Mouse (Mus musculus) B cell, adult 62 days (primary cell): ENCODE measurements around the gene Mpv17. TPM values are rescaled to one million over a fixed set of nuclear protein-coding genes. Genes with fewer than 3 reads are reported as not detected.

Experiments
- total RNA-seq: library from RNA; stranded (reverse); gene quantifications from 4 replicates; pipeline ENCODE4 v1.2.4, GENCODE M21; 2023

Mpv17 gene
- 17.5 to 21.4 TPM (median 20.8 TPM) in 4 replicates for total RNA-seq

DNA sequence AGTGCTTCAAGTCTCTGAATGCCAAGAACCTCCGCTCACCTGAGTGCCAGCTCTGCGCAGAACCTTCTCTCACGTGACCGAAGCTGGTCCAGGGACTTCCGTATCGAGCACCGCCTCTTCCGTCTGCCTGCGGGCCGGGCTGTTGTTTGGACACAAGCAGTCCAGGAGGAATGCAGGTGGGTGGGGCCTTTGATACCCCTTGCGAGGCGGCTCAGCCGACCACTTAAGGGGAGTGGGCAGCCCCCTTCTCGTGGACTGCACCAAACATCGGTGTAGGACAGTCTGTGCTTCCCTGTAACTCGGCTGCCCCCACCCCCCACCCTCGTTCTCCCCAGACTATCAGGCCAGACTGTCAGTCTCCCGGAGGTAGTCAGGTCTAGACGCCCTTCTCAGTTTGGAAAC is at the start of gene Mpv17:
Gene Mpv17 (minus strand): TSS at position 100 of the 402 bp plus-strand sequence.

DNA sequence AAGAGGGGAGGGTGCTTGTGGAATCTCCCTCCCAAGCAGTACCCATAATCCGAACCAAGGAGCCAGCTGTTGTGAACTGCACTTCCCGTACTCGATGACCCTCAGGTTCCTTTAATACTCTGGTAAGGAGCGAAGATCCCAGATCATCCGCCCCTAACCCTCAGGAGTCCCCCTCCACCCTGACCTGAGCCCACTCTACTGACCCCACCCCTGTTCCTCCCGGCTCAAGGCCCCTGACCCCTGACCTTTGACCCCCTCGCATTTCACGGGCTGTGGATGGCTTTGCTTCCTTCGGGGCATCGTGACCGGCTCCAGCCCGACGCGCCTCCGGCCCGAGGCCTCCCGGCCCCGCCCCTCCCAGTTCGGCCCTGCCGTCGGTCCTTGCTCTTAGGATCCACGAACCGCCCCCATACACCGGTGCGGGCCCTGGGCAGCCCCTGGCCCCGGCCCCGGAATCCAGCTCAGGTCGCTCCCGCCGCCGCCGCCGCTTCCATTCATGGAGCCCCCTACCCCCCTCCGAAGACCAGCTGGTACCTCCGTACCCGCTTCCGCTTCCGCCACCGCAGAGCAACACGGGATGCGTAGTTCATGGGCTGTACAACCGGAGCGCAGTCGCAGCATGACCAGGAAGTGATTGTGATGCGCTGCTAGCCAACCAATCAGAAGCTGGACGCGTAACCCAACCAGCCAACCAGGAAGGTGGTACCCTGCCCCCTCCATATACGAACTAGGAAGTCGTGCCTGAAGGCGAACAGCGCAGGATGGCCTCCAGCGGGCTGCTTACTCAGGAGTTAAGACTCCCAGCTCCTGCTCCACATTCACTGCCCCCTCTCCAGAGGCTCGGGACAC is 47.9 kb upstream of the Mpv17 start, which contains the start of gene Zfp513:
Gene Zfp513 (minus strand): TSS at position 562 of the 849 bp plus-strand sequence.

DNA sequence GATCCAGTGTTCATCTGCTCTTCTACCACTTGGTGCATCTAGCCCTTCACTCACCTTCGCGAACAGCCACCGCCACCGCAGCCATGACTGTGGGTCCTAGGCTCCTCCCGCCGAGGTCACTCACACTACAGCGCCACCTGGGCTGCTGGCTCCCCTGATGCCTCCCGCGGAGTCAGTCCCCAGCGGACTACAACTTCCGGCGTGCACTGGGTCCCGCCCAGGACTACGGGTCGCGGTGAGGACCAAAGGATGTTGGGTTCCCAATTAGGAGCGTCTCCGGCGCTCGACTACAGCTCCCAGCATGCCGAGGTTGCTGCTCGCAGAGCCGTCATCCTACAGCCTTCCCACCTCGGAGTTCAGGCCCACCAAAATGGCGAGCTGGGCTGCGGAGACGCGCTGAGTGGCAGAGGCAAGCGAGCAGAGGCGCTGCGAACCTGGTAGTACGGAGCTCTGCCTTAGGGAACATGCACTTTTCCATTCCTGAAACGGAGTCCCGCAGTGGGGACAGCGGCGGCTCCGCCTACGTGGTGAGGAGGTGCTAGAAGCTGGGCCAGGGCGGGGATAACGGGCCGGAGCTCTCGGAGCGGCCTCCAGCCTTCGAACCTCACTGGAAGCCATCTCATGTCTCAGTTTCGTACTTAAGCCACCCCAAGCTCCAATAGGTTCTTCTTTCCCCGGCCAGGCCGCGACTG is 39.0 kb upstream of the Mpv17 start, which contains the start of the genes Snx17 and Eif2b4:
Gene Snx17 (plus strand): TSS at position 289 of the 692 bp plus-strand sequence.
Gene Eif2b4 (minus strand): TSS at position 492 of the 692 bp plus-strand sequence.

DNA sequence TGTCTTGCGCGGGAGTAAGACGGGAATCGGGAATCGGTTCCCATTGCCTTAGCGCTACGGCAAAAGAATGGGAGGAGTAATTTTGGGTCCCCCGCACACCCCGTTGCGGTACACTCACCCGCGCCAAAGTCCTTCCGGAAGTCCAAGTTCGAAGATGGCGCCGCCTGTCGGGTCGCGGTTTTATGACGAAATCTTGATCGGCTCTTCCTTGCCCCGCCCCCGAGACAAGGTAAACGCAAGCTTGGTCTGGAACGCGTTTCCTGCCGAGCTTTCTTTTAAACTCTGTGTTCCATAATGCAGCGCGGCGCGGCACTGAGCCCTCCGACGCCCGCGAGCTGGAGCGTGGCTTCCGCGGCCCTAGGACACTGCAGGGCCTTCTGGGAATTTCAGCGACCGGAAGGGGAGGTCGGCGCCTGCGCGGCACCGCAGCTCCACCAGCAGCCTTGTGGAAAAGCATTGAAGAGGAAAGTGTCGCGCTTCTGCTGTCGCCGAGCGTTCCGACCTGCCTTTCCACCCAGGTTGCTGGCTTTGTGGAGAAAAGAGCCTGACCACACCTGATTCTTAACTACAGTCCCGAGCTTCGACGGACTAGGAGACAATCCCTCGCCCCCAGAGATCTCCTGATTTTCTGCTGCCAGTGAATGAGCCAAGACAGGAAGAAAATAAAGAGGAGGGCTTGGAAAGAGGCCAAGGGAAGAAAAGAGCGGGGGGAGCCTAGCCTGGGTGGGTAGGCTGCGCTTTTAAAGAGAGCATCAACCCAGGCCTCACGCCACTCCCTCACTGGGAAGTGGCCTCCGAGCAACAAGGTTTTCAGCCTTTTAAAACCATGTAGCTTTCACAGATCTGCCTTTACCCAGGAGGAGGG is 25.9 kb upstream of the Mpv17 start, which contains the start of the genes Gm29609 and Gtf3c2:
Gene Gm29609 (minus strand): TSS at position 146 of the 865 bp plus-strand sequence.
Gene Gtf3c2 (minus strand): TSS at position 379 of the 865 bp plus-strand sequence.

DNA sequence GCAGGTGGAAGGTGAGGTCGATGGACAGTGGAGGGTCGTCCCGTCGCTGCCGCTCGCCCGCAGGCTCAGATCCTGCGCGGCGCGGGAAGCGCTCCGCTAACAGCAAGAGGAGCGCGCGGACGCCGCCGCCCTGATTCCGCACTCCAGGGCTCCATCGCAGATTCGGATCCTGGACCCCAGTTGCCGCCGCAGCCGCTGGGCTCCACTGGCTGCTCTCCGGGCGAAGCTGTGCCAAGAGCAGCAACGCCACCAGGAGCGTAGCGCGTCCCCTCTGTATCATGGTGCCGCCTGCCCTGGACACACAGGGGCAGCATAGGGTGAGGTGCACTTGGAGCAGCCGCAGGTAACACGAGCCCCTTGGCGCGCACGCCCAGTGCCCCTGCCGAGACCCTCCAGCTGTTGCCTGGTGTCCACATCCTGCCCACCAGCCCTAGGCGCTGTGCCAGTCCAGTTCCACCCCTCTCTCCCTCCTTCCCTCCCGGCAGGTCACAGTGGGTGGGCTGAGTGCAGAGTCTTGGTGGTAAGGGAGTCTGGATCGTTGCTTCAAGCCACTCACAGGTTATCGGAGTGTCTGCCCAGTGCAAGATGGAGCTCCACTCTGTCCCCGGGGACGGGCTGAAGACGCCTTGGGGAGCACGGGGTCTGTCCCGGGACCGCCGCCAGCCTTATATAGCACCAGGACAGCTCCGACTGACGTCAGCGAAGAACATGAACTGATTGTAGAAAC is 15.6 kb downstream of the Mpv17 start, which contains the start of gene Ucn:
Gene Ucn (minus strand): TSS at position 589 of the 727 bp plus-strand sequence.

DNA sequence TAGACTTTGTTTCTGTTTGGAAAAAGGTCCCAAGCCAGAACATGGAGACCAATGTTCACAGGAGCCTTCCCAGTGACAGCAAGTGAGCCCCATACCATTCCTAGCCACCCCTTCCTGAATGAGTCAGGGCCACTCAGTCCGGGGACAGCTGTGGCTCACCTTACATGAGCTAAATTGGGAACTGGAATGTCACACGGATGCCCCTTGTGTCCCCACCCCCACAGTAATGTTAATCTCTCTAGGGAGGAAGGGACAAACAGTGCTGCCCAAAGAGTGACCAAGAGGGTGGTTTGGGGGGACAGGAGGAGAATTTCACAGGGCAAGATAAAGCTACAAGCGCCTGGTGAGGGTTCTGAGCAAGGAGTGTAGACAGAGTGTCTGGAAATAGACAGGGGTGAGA is 37.7 kb downstream of the Mpv17 start, which contains the start of gene Trim54:
Gene Trim54 (plus strand): TSS at position 359 of the 400 bp plus-strand sequence.

DNA sequence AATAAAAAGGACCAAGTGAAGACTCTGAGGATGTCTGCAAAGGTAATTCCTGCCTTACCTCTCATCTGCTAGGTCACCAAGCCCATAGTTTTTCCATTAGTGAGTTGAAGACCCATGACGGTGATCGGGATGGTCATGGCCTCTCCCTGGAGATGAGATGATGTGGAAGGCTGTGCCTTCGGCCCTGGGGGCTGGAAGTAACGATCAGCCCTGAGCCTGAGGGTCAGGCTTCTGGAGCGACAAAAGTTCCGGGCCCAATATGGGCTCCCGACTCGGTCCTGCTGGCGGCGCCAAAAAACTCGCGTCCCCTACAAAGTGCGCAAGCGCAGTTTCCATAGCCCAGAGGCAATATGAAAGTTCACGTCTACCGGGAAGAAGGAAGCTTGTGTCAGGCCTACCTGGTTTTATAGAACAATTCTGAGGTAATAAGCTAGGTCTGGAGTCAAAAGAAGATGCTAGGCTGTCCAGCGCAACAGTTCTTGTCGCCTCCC is 46.0 kb downstream of the Mpv17 start, which contains the start of gene Slc30a3:
Gene Slc30a3 (minus strand): TSS at position 238 of the 491 bp plus-strand sequence.

DNA sequence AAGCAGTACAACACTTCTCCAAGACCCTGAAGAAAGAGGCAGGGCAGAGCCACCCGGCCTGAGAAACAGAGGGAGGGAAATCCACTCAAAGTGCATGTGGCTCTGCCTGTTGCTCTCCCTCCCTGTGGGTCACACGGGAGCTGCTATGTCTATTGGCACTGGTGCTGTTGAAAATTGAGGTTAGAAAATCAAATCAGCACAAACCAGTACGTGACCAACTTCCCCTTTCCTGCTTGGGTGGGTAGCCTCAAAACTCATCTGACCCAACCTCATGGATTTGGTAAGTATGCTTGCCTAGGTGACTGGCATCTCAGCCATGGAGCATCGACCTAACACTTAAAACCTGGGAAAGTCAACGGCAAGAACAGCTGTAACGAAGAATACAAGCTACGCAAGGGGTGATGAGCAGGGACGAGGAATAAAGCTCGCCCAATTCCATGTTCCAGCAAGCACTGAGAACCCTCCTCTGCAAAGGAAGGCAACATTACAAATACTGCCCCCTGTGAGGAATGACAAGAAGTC is 48.2 kb downstream of the Mpv17 start, which contains the start of gene Dnajc5g:
Gene Dnajc5g (plus strand): TSS at position 472 of the 522 bp plus-strand sequence.

Other genes with a start within 250 kb of the Mpv17 start
- gene Ost4, start 246.5 kb downstream of the Mpv17 start, total RNA-seq, result 162 to 189 TPM (median 174 TPM) in 4 replicates
- gene Emilin1, start 240.8 kb downstream of the Mpv17 start, total RNA-seq, result 0.72 to 1.4 TPM (median 1.0 TPM) in 4 replicates
- 10.8 to 17.2 TPM (median 15.1 TPM) in 4 replicates for gene Khk, start 232.8 kb downstream of the Mpv17 start, total RNA-seq
- gene Cgref1, start 208.7 kb downstream of the Mpv17 start, total RNA-seq, result not detected in 4 replicates
- gene Preb, start 193.9 kb downstream of the Mpv17 start, total RNA-seq, result 172 to 183 TPM (median 175 TPM) in 4 replicates
- not detected in 4 replicates for gene Tcf23, start 185.6 kb downstream of the Mpv17 start, total RNA-seq
- 37.9 to 46.1 TPM (median 41.7 TPM) in 4 replicates for gene Atraid, start 105.9 kb downstream of the Mpv17 start, total RNA-seq
- gene Slc5a6, start 105.3 kb downstream of the Mpv17 start, total RNA-seq, result 7.6 to 20.0 TPM (median 10.9 TPM) in 4 replicates
- gene Cad, start 99.5 kb downstream of the Mpv17 start, total RNA-seq, result 54.8 to 65.9 TPM (median 59.3 TPM) in 4 replicates
- gene Dnajc5g, start 48.0 kb downstream of the Mpv17 start, total RNA-seq, result not detected in 4 replicates
- gene Slc30a3, start 46.0 kb downstream of the Mpv17 start, total RNA-seq, result 0.25 to 0.92 TPM (median 0.47 TPM) in 4 replicates
- gene Trim54, start 37.5 kb downstream of the Mpv17 start, total RNA-seq, result not detected in 4 replicates
- not detected in 4 replicates for gene Ucn, start 15.4 kb downstream of the Mpv17 start, total RNA-seq
- 3.7 to 7.9 TPM (median 4.9 TPM) in 4 replicates for gene Gm29609, start 25.7 kb upstream of the Mpv17 start, total RNA-seq
- gene Gtf3c2, start 25.9 kb upstream of the Mpv17 start, total RNA-seq, result 190 to 210 TPM (median 197 TPM) in 4 replicates
- gene Snx17, start 39.0 kb upstream of the Mpv17 start, total RNA-seq, result 76.6 to 85.0 TPM (median 80.1 TPM) in 4 replicates
- 35.8 to 48.8 TPM (median 48.1 TPM) in 4 replicates for gene Eif2b4, start 39.2 kb upstream of the Mpv17 start, total RNA-seq
- 63.4 to 83.9 TPM (median 65.2 TPM) in 4 replicates for gene Zfp513, start 48.1 kb upstream of the Mpv17 start, total RNA-seq
- gene Ppm1g, start 66.4 kb upstream of the Mpv17 start, total RNA-seq, result 155 to 180 TPM (median 177 TPM) in 4 replicates
- 324 to 366 TPM (median 340 TPM) in 4 replicates for gene Nrbp1, start 86.6 kb upstream of the Mpv17 start, total RNA-seq
- gene Gm9970, start 87.0 kb upstream of the Mpv17 start, total RNA-seq, result 1.2 TPM in 1 of 4 replicates, not detected in the others
- gene Krtcap3, start 97.4 kb upstream of the Mpv17 start, total RNA-seq, result 24.6 to 30.6 TPM (median 28.6 TPM) in 4 replicates
- gene Ift172, start 136.9 kb upstream of the Mpv17 start, total RNA-seq, result 35.4 to 45.0 TPM (median 40.9 TPM) in 4 replicates
- 0.63 to 3.9 TPM (median 1.9 TPM) in 4 replicates for gene Fndc4, start 141.8 kb upstream of the Mpv17 start, total RNA-seq
- 0.24 TPM in 1 of 4 replicates, not detected in the others for gene Gckr, start 143.2 kb upstream of the Mpv17 start, total RNA-seq